Mouse (Mus musculus) neural tube, embryonic 10.5 days (tissue): ENCODE measurements around the gene Metrnl.
A peak's percentile ranks its signal among the peaks of the same experiment; 100 is the strongest.

Experiments
- DNase-seq: peaks from one replicate; pipeline ENCODE4 v3.0.0-alpha.2; 2017; ENCODE audit warnings: low spot score; ENCODE audit errors: extremely low spot score

Gene Metrnl

DNA sequence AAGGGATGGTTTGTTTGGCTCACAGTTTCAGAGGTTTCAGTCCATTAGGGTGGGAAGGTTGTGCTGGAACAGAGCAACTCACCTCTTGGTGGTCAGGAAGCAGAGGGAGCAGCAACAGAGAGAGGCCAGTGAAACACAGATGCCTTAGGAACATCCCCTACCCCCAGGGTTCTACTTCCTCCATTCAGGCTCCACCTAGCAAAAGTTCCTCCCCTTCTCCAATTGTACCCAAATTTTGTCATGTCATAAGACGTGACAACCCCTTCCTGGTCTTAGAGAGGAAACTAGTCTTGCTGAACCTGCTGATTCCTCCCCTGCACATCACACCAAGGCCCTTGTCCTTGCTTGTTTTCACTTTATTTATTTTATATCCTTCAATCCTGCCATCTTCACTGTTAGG, 32.8 kb downstream of the Metrnl start:
- no peak for DNase-seq

DNA sequence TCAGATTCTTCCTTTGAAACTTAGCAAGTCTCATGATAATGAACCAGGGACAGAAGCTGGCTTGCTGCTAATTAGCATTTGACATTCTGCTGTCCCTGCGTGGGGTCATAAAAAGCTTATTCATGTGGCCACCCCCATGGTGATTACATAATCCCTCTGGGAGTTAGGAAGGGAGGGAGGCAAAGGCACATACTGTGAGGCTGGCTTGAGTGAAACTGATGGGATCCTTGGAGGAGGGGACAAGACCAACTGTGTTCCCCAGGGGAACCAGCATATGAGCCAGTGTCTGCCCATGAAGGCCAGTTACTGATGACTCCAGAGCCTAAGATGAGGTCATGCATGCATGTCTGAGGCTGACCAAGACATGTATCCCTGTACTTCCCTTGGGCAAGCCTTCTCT, 33.5 kb downstream of the Metrnl start:
- DNase-seq, result no peak

DNA sequence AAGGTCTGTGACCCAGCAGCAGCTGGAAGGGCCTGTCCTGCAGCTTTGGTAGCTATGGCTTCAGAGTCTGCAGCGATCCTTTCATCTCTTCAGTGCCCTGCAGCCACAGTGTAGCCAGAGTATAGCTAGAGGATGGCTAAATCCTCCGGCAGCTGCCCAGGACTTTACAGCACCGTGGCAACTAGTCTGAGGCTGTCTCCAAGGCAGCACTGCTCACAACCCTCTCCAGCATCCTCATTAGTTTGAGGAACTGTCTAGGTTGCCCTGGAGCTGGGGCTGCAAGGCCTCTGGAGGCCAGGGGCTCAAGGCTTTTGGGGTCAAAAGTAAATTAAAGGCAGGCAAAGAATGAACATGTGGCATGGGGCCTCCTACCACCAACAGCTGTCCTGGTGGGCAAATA, 37.3 kb downstream of the Metrnl start:
- DNase-seq, result peak; percentile 16

DNA sequence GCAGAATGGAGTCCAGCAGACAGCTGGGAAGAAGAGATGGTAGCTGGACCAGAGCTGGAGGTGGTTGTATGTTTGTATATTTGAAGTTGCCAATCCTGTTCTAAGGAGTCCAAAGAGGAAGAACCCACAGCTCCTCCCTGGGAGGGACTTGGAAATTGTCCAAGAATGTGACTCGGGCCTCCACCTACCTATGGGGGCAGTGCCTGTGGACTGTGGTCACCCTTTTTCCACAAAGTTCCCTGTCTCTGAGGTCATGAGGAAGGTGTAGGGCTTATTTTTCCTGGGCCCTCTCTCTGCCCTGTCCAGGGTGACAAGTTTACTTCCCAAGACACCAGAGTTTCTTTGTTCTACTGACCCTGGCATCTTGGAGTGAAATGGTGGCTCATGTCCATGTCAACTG, 39.6 kb downstream of the Metrnl start:
- no peak for DNase-seq

DNA sequence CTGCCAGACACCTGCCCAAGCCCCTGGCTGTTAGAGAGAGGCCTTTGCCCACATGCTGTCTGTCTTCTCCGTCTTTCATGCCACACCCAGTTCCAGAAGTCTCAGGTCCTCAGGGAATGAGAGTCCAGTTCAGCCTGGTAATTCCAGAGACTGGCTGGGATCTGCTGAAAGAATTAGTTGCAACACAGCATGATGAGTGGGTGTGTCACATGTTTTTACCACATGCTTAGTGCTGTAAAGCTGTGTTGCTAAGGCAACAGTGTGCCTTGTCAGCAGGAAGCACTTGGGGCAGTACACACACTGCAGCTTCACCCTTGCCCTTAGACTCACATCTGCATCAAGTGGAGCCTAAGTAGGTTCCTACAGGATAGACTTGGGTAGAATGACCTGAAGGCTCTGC, 40.1 kb downstream of the Metrnl start:
- DNase-seq, result no peak

DNA sequence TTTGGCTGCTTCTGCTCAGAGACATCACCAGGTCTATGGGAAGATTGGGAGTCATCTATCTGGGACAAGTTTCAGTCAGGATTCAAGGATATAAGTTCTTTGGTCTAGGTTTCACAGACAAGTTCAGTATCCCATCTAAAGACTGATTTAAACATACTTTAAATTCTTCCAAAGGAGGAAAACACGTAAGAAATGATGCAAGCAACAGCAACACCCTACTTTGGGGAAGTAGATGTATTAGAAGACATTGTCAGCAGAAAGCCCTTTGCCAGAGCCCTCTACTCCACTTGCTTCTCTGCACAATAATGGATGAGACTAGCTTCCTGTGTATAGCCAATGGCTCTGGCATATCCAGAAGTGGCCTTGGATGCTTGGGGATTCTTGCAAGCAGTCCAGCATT, 41.8 kb downstream of the Metrnl start:
- no peak for DNase-seq

DNA sequence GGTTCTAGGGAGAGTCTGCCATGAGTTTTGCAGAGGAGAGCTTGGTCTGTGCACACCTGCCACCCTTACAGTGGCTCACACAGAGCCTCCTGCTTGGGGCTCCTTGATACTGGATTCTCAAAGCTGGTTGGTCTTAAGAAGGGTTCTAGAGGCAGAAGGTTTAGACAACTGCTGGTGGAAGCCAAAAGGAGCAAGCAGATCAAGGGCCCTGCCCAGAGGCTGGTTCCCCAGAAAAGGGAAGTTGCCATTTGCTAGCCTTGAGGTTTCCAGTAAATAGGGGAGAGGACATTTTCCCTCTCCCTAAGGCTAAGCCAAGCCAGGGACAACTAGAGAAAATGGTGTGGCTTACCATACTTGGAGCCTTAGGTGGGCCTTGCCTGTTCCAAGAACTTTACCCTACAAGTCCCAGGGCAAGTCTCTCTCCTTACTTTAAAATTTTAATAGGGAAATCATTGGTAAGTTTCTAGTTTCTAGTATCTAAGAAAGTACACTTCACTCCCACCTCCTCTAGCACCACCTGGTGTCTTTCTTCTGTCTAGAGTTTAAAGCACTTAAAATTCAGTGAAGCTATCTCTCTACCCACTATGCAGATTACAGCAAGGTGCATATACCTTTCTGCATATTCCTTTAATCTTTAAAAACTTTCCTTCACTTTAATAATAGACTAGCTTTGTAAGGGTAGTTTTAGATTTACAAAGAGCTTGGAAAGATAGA, 42.7 kb downstream of the Metrnl start:
- no peak for DNase-seq

DNA sequence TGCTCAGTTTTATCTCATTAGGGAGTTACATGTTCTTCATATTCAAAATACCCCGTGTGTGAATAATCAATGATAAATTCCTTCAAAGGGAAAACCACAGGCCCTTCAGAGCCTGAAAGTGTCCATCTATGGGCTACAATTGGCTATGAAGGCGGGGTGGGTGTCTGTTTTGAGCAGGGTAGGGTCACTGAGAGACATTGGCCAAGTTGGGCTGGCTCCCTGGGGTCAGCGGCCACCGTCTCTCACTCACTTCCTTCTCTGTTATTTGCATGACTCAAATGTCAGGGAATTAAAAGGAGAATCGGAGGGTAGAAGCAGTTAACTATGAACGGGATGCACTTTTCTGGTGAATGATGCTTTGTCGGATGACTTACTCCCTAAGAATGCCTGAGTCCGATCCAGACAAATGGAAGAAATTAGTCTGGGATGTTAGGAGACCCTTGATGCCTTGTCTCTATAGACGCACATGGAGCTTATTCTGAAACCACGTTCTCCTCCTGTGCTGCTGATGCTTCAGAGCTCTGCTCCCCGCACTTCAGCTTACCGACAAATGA, 45.7 kb downstream of the Metrnl start:
- DNase-seq, result no peak

DNA sequence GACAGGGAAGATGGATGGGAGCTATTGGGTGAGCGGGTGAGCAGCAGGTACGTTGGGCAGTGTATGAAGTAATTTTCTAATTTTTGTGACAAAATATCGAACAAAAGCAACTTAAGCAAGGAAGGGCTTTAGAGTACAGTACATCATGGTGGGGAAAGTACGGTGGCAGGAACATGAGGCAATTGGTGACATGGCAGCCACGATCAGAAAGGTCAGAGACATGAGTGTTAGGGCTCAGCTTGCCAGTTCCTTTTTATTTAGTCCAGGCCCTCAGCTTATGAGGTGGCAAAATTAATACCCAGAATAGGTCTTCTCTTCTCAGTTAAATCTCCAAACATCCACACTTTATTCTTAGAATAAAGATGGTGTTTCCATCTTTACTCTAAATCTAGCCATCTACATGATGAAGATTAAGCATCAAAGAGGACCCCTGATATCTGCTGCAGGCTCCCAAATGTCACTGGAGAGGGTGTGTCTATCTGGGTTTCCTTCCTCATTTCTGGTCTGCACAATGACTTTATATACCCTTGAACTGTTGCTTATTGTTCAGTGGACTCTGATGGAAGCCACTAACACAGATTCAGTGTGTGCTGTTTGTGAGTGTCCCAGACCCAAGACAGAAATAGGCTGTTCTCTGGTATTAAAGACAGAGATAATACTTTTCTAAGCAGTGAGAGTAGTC, 46.8 kb downstream of the Metrnl start:
- no peak for DNase-seq
